12 mouse cellular contexts compared by ENCODE assay signal in the genomic region with DNA sequence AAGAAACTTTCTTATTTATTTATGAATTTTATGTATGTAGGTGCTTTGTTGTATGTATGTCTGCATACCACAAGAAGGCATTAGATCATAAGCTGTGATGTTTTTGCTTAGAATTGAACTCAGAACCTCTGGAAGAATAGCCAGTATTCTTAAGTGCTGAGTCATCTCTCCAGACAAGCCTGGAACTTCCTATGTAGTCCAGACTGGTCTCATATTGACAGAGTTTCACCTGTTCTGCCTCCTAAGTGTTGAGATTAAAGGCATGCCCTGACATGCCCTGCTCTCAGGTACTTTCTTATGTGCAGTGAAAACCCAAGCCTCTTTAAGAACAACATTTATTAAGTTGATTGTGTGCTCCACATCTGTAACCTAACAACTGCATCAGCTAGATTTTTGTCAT.
"Had no signal": no experiment of that assay in that cellular context is flagged by ENCODE, and none has a peak within 500 bp of the region (broad histone marks: within the 10 kb centered on the region; RNA-seq: fewer than 3 reads in every experiment).

No protein-coding gene starts in this region.

- DNase-seq: kidney, adult 11 months; kidney, adult 9 months; kidney, postnatal 25 days; liver; lung, postnatal 10 days; right cerebral cortex, postnatal 14 days; thymus, postnatal 36 days had no signal

- H3K27ac ChIP-seq: left cerebral cortex, adult 2 months; liver, embryonic 14.5 days; midbrain, embryonic 12.5 days; stomach, embryonic 15.5 days had no signal

- H3K9me3 ChIP-seq: midbrain, embryonic 12.5 days; stomach, embryonic 15.5 days had no signal

- H3K4me1 ChIP-seq: stomach, embryonic 15.5 days had no signal

- H3K4me2 ChIP-seq: midbrain, embryonic 12.5 days; stomach, embryonic 15.5 days had no signal

- H3K36me3 ChIP-seq: stomach, embryonic 15.5 days had no signal

- ATAC-seq: midbrain, embryonic 16.5 days had no signal

- H3K27me3 ChIP-seq: midbrain, embryonic 12.5 days; stomach, embryonic 15.5 days had no signal

- H3K4me3 ChIP-seq: left cerebral cortex, adult 2 months; midbrain, embryonic 12.5 days; stomach, embryonic 15.5 days had no signal

- H3K9ac ChIP-seq: liver, embryonic 14.5 days; midbrain, embryonic 12.5 days; stomach, embryonic 15.5 days had no signal
